Mouse (Mus musculus) liver (tissue): ENCODE results near the gene Ntng2.
A peak's percentile ranks its signal among the peaks of the same experiment; 100 is the strongest.

ENCODE experiments used
- DNase-seq: peaks from one replicate; pipeline ENCODE4 v3.0.0-alpha.2; 2020; ENCODE audit warnings: mixed read lengths

Ntng2 gene

DNA sequence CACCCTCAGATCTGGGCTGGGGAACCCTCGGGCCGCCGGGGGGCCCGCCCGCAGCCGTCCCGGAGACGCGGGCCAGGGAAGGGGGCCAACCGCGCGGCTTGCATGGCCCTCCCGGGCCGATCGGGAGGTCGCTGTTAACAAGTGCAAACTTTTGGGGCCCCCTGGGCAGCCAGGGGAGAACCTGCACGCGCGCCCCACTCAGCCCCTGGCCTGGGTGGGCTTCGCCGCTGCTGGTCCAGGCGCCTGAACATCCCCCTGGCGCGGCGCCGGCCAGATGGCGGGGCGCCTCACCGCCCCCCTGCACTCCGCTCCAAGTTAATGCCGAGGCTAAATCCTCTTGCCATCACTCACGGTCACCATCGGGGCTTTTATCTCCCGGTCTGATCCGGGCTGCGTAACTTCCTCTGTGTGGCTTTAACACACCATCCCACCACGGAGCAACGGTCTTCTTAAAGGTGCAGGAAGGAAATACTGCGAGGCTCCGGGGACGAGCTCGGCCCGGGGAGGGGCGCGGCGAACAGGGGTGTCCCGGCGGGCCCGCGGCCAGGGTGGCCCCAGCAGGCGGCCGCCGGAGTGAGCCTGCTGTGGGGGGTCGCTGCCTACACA, at the start of gene Ntng2:
Gene Ntng2 (minus strand): TSS at position 407 of the 606 bp plus-strand sequence.
- DNase-seq = peak; percentile 27

DNA sequence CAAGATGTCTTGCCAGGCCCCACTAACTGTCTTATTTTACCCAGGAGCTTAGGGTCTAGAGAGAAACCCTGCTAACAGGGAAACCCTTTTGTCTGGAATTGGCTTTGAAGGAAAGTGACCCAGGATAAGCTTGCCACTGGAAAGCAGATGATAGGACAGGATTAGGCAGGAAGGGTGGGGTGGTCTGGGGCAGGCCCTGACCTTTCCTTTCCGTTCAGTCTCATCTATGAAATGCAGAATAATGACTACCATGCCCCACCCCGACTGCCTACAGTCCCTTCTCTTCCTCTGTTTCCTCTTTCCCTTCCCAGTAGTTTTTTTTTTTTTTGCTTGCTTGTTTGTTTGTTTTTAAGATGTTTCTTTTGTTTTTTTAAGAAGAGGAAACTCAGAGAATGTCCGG, 42.8 kb upstream of the Ntng2 start:
- DNase-seq = no peak

DNA sequence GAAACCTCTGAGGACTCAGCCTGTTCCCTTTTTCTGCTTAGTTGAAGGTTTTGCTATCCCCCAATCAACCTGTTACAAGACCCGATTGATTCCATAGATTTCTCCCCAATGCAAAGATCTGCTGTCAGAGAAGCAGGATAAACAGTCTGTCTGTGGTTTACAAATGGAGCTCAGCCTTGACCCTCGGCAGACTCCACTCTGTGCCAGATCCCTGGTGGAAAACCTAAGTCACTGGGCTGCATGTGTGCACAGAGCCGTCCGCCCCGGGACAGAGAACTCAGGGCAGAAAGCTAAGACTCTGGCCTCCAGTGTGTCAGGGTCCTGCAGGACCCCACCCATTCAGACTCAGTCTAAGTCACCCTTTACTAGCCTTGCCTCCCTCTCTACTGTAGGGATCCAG, 34.8 kb upstream of the Ntng2 start:
- DNase-seq = no peak

DNA sequence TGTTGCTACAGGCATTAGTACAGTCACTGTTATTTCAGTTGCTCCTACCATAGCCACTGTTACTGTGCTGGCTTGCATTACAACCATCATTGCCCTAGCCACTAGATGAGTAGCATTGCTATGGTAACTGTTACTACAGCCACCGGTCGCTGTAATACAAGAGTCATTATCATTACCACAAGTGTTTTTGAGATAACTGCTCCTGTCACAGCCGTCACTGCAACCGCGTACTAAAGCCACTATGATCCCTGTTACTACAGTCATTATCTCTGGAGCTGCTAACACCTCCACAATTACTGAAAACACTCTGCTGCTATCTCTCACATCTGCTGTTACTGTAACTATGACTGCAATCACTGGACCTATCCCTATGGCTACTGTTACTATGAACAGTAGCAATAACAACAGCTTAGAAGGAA, 24.9 kb upstream of the Ntng2 start:
- DNase-seq = no peak

DNA sequence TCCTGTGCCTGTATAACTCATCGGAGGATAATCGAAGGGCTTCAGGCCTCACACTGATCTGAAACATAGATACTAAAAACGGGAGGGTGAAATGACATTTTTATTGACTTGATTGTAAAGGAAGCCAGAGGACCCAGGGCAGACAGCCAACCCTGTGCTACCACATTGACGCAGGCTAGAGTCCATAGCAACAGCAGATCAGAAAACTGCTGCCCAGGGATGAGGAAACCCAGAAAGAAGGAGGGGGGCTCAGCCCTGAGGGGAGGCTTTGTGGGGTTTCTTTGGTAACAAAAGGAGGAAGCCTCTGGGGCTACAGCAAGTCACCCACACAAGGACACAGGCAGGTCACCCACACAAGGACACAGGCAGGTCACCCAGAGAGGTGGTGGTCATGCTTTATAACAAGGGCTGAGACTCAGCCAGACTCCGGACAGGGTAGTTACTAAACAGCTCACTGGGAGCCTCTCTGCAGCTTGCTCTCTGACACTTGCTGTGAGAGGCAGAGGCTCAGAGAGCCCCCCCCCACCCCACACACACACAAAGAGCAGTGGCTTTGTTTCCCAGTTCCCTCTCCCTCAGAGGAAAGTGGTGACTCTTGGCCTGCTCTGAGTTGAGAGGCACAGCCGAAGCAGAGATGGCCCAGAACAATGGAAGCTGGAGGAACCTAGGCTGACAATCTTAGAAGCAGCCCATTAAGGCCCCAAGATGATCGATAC, 19.2 kb upstream of the Ntng2 start:
- DNase-seq = no peak

DNA sequence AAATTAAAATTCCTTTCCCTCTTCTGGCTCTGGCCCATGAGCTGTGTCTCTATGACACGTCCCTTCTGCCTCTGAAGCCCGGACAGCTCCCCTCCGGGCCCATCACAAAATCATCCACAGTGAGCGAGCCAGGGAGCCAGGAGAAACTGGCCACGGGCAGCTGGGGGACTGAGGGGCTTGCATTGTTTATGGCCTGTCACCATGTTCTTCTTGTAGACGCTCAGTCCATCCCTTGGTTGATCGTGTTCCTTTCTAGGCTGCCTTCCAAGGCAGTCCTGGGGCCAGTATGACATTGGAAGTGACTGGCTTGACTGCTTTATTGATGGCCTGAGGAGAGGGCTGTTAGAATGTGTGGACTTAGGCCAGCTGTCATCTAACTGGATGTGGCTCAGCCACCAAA, 18.3 kb upstream of the Ntng2 start:
- no peak for DNase-seq

DNA sequence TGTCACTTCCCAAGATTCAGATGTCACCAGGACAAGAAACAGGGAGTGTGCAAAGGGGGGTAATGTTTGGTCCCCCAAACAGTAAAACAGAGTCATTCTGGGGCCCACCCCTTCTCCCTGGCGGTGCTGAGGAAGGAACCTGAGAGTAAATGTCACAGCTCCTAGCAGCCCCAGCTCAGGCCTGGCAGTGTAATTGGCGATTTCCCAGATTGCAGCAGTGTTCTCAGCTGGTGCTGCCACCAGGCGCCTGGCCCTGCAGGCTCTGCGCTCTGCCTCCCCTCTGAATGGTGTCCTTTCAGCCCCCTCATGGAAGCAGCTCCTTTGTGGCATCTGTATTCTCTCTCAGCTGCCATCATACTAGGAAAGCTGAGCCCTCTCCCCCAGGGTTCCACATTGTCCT, 14.0 kb upstream of the Ntng2 start:
- DNase-seq = no peak

DNA sequence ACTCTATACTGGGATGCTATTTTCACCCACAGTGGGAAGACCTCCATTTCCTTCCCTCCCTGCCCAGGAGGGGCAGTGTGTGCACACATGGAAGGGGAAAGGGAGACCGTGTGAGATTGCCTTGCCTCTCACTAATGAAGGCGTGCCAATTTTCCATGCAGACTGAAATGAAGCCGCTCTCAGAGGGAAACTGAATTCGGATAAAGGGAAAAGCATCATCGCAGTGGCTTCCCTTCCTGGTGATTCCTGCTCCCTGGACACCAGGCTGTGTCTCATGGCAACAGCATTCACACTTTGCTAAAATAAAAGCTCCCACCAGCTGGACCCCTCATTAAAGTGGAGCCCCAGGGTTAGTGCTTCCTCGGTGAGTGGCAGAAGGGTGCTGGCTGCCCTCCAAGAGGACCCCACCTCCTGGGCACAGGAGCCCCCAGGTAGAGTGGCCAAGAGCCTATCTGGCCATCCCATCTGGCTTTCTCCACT, 9.7 kb upstream of the Ntng2 start:
- no peak for DNase-seq

DNA sequence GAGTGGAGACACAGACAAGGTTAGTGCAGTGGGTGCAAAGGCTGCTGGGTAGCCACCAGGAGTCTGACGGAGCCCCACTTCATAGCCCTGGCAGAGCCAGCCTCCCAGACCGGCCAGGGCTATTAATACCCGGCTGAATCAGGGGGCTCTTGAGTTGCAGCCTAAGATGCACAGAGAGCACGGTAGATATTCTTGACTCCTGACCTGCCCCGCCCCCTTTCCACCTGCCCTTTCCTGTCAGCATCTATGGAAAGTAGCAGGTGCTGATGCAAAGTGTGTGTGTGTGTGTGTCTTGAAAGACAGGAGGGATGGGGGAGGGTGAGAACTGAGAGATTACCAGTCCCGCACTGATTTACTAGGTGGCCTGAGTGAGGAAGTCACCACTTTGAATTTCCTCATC, 8.3 kb upstream of the Ntng2 start:
- DNase-seq = no peak

DNA sequence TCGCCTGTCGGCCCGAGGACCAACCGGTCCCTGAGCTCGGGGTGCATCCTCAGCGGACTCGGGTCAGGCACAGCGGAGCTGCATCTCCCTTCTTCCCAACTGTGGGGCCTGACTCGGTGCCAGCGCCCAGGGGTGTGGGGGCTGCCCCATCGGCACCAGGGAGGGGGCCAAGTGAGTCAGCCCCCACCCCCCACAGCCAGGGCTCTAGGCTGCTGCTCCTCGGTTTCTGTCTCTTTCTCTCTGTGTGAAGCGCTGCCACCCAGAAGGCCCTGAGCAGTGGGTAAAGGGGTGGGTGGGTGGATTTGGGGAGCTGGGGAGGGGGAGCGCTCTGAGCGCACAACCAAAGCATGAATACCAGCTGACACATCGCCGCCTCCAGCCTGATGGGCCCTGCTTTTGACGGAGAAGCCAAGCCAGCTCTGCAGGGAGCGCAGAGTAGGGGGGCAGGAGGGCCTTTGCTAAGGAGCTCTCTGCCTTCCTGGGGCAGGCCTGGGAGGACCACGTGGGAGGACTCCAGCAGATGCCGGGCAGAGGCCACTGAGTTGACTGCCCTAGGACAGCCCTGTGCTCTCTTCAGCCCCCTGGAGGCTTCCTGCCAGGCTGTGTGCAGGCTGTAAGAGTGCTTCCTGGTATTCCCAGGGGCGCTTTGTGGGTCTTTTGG, 530 bp upstream of the Ntng2 start:
- peak; percentile 22 for DNase-seq

DNA sequence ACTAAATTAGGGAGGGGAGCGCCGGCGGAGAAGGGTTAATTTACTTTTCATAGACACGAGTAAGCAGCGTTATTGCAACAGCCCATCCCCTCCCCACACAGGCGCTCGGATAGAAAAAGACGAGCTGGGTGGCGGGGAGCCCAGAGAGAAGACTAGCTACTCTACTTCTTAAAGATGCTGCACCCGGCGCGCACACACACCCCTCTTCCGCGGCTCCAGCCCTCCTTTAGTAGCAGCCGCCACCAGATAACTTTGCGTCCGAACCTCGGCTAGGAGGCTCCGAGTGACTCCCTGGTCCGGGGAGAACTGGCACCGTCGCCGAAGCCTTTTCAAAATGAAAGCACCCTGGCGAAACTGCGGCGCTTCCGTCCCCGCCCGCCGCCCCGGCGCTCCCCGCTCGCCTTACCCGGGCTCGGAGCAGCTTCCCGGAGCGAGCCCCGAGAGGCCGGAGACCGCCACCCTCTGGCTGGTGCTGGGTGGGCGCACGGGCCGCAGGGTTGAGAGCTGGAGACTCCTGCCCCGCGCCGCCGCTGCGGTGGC, 676 bp downstream of the Ntng2 start:
- DNase-seq = peak; percentile 27

DNA sequence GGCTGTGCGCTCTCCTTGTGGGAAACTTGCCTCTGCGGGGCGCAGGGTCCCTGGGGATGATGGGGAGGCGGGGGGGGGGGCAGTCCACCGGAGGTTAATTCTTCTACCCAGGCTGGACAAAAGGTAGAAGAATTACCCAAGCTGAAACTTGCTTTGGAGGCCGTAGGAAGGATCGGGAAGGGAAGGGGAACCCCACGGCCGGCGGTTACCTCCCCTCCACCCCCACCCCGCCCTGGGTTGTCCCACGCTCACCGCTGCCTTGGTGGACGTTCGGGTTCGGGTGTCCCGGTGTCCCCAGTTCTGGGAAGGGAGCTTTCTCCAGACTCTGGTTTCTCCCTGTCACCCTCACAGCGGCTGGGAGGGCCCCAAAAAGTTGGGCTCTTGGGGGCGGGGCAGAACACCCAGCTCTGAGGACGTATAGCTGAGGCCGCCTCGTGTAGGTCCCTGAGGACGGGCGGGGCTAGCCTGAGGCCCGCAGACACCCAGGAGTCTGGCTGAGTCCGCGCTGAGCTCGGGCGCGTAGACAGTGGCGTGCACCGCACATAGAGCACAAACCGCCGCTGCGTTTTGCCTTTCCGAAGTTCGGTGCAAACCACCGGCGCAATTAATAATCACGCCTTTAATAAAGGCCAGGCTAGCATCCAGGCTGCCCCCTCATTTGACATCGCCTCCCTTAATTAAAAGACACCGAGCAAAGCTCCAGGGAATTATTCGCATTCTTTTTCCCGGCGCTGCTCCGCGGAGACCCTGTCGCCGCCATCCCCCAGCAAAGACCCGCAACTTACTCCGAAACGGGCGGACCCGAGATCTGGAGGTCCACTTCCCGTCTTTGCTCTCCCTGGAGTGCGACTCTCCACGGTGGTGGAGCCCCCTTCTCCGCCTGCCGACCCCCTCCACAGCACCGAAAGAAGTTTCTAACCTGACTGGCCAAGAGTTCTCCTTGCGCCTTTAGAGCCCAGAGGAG, 1.4 kb downstream of the Ntng2 start:
- peak; percentile 12 for DNase-seq

DNA sequence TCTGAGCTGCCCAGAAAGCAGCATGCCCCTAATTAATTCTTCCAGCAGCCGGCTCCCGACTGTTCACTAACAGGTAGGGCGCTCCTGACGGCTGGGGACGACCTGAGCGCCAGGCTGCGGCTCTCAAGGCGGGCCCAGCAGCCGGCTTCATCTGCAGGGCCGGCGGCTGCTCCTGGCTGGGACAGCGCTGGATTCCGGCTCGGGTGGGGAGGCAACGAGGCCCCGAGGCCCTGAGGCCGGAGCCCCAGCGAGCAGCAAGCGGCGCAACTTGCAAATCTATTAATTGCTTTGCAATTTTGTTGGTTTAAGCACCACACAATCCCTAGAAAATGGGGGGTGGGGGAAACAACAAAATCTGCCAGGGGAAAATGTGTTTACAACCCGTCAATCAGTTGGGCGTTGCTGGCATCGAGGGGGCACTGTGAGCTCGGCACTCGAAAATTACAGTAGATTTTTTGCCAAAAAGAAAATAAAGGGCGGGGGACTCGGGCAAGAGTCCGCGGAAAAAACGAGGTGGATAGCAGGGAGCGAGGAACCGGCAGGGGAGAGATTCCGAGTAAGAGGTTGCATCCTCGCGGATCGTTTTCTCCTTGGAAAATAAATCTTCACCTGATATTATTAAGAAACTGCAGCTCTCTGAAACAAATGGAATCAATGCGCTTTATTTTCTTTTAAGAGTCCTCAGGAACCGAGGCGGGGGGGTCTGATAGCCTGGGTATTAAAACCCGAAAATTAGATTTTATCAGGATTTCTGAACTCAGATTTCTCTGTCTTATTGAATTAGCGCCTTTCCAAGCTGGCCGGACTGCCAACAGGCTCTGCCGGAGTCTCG, 2.3 kb downstream of the Ntng2 start:
- DNase-seq = peak; percentile 16

DNA sequence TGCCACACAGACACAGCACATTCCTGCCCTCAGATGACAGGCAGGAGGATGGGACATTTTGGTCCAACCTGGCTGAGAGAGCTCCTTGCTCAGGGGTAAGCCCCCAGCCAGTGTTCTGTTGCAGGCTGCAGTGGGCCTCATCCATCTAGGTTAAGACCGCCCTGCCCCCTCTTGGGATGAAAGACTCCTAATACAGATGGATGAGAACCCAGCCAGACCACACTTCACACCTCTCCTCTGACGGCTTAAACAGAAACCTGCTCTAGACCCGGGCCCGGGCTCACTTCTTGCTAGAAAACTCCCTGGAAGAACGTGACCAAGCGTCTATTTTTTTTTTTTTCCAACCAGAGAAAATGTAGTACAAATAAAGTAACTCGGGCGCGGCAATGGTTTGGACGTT, 3.0 kb downstream of the Ntng2 start:
- DNase-seq = no peak

DNA sequence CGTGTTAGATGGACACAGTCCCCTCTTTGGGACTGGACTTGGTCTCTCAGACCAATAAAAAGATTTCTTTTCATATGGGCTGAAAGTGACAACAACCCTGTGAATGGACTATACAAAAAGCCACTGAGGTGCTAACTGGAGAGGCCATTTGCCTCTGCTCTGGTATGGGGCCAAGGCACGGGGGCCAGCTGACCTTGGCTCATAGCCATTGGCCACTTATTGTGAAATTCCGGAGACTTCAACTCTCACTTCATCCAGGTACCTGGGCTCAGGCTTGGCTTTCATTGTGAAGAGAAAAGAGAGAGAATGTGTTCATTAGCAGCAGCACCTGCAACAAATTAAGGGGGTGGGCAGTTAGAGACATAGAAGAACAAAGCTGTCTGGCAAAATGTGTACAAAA, 4.3 kb downstream of the Ntng2 start:
- DNase-seq = no peak

DNA sequence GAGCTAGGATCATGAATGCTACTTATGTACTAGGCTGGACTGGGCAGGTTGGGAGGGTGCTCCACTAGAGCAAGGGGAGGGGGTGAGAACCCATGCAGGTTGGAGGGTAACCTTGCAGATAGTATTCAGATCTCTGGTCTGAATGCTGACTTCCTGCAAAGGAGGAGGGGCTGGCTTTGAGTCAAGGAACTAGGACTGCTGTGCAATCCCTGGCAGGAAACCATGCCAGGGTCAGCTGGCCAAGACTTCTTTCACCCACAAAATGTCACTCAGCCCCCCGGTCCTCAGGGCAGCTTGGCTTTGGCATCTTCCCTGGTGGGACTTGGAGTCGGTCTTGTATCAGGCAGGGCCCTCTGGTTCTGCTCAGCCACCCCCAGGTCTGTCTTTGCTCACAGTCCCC, 5.4 kb downstream of the Ntng2 start:
- no peak for DNase-seq

DNA sequence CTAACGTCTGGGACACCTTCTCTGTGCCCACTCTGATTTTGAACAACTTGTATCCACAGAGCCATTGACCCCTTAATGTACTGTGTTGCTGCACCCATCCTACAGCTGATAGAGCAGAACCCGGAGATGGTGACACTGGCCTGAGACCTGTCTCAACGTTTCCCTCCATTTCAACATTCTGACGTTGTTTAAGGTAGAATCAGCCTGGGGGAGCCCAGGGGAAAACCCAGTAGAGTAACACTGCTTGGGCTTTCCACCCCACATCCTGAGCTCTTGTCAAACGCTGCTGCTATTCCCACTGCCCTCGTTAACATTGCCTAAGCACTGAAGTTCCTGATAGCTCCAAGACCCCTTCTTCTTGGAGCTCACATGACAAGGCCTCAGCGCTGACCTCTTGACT, 5.9 kb downstream of the Ntng2 start:
- DNase-seq = no peak

DNA sequence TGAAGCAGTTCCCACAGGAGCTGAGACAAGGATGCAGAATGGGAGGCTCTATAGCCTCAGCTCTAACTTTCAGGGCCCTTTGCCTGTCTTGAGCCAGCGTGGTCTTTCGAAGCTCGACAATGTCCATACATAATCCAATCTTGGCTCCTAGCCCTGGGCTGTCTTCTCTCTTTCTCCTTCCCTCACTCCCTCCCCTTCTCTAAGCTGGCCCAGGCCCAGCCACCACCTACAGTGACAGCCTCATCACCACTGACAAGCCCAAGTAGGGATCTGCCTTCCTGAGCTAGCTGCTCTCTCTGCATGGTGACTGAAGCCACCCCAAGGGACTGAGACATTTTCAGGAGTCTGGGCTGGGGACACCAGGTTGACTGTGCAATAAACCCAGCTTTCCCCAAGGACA, 6.5 kb downstream of the Ntng2 start:
- no peak for DNase-seq

DNA sequence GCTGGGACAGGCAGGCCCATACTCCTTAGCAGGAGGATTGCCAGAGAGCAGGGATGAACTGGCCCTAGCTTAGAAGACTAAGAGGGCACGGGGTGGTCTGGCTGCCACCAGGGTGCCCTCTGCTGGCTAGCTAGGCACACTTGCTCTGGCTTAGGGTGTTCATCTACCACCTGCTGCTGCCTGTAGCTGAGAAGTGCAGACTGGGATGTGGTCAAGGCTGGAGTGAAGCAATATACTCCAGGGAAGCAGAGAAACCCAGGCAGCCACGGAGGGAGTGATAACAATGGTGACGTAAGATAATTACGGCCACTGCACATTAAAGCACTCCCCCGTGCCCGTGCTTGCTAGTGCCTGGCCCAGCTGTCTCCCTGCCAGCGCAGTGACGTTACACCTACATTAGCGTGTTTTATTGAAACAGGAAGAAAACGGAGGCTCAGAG, 7.4 kb downstream of the Ntng2 start:
- peak; percentile 18 for DNase-seq

DNA sequence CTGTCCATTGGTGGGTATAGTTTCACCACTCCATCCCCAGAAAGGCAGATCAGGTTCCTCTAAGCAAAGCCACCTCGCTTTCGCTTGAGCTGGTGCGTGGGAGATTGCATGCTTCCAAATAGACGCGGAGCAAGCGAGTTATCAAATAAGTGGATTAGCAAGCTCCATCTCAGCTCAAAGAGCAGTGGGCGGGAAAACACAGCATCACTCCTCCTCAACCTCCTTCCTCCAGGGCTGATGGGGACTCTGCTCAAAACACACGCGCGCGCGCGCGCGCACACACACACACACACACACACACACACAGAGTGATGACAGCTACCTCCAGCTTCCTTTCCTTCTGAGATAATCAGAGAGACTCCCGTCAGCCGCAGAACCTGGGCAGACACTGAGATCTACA, 13.5 kb downstream of the Ntng2 start:
- no peak for DNase-seq

DNA sequence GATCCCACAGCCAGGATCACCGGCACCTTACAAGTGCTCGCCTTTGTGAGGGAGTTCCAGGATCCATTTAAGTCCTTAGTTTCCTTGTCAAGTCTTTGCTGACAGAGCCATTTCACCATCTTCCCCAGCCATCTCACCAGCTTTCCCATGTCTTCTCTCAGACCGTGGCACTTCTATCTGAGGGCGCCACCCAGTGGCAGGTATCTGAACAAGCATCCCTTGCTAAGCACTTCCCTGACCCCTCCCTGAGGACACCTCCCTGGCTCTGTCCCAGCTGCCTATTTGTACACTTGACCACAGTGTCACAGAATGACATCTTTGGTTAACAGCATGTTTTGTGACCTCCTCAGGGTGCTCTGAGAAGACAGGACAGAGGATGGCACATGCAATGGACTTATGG, 15.2 kb downstream of the Ntng2 start:
- DNase-seq = peak; percentile 57

DNA sequence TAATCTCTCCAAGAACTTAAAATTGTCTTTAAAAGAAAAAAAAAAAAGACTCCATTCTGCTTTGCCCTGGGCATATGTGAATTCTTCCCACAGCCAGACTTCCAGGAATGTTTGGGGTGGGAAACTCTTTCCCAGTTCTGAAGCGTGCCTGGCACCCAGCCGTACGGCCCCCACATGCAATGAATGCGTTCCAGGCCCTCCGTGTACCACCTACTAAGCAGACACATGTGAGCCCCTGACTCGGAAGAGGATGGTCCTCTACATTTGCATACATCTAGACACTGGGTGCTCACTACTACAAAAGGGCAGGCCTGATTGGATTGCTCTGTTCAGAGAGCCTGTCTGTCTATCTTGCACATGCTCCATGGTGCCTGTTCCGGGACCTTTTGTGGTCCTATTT, 17.0 kb downstream of the Ntng2 start:
- DNase-seq = no peak
